30 mouse cellular contexts compared by ENCODE assay signal in the genomic region with DNA sequence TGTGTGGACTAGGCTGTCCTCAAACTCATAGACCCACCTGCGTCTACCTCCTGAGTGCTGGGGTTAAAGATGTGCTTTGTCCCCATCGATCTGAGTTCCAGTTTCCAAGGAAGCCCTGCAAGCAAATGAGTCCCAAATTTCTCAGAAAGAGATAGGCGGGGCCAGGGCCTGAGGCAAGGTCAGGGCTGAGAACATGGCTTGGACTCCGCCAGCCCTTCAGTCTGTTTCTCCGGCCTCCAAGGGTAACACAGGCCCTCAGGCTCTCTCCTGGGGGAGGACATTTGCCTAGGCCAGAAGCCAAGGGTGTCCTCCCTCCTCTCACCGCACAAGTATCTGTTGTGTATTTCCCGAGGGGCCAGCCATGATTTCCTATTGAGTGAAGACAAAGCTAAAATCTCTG. TPM values are rescaled to one million over a fixed set of nuclear protein-coding genes. Genes with fewer than 3 reads are reported as not detected.
DNase-seq lines count a peak whose midpoint lies in the region; ATAC-seq and TF ChIP-seq lines count a peak whose summit lies in the region.
"Had no signal": no experiment of that assay in that cellular context is flagged by ENCODE, and none has a peak within 500 bp of the region (broad histone marks: within the 10 kb centered on the region; RNA-seq: fewer than 3 reads in every experiment).

No protein-coding gene starts in this region.

- peak; percentile 38 for DNase-seq in gastrocnemius, adult 2 months
- DNase-seq in gastrocnemius, postnatal 25 days, result no peak
- no peak for DNase-seq in heart, postnatal 0 days (ENCODE audit: low spot score)
- DNase-seq in heart, postnatal 14 days, result no peak
- no peak for DNase-seq in CH12.LX (ENCODE audit: extremely low read depth)
- DNase-seq in embryonic facial prominence, embryonic 10.5 days (ENCODE audit: low spot score), result no peak
- DNase-seq in left cerebral cortex, adult 2 months (ENCODE audit: extremely low spot score in 1 of 2, low spot score in 2 of 2), result no peak
- no peak for DNase-seq in right cerebral cortex, postnatal 36 days (ENCODE audit: low spot score in 2 of 2)
- DNase-seq: adrenal gland, adult 8-10 months; cerebellum, adult 11-12 months; cerebellum, postnatal 10 days; gastrocnemius, postnatal 10 days; kidney, postnatal 4 days; lung, postnatal 36 days; right cerebral cortex, adult 18-20 months; thymus, postnatal 14 days had no signal

- TF ChIP-seq EP300 in heart, postnatal 0 days (IDR thresholded peaks at IDR 0.05; ENCODE audit: low read depth), result no peak
- TF ChIP-seq EP300 in CH12.LX (IDR thresholded peaks at IDR 0.05; ENCODE audit: low read length), result no peak

- 63% methylated on average over 7 of the region's 7 CpGs for WGBS in heart, postnatal 0 days
- WGBS in embryonic facial prominence, embryonic 10.5 days, result 83% methylated on average over 7 of the region's 7 CpGs

- intact Hi-C loops in gastrocnemius, adult 2 months (cut with DNase I), result no loop called here
- intact Hi-C loops in heart, postnatal 14 days (cut with DNase I), result loop anchor here (2.0 kb wide), 1 partner anchor 43 kb away; no protein-coding TSS in a partner anchor
- intact Hi-C loops in left cerebral cortex, adult 2 months (cut with DNase I), result no loop called here

- peaks cover 14% of the 10 kb centered on the region for H3K79me2 ChIP-seq in CH12.LX (replicated peaks; ENCODE audit: control insufficient read depth, extremely low read depth, insufficient read depth, poor library complexity, severe bottlenecking)

- TF ChIP-seq RAD21 in CH12.LX (IDR thresholded peaks at IDR 0.05; ENCODE audit: low read depth, low read length), result no peak

- H3K9ac ChIP-seq in heart, postnatal 0 days (replicated peaks; ENCODE audit: low read depth, low read length), result no peak overlapping the region
- peak overlapping the region; percentile 22; the same call in 1 of the 2 replicates for H3K9ac ChIP-seq in CH12.LX (ENCODE audit: insufficient read depth, low read depth)
- H3K9ac ChIP-seq: embryonic facial prominence, embryonic 13.5 days; liver, embryonic 15.5 days; lung, embryonic 15.5 days; midbrain, embryonic 15.5 days; neural tube, embryonic 12.5 days had no signal

- H3K27me3 ChIP-seq in heart, postnatal 0 days (ENCODE audit: control insufficient read depth, insufficient read depth, low read length), result no peaks in the 10 kb centered on the region
- H3K27me3 ChIP-seq in CH12.LX (replicated peaks), result peaks cover 1% of the 10 kb centered on the region
- no peaks in the 10 kb centered on the region for H3K27me3 ChIP-seq in embryonic facial prominence, embryonic 10.5 days (replicated peaks; ENCODE audit: low read depth, poor library complexity, severe bottlenecking)
- H3K27me3 ChIP-seq: embryonic facial prominence, embryonic 13.5 days; liver, embryonic 15.5 days; lung, embryonic 15.5 days; midbrain, embryonic 15.5 days; neural tube, embryonic 12.5 days had no signal

- H3K4me3 ChIP-seq in gastrocnemius, adult 2 months, result no peak overlapping the region
- no peak overlapping the region for H3K4me3 ChIP-seq in heart, postnatal 0 days (ENCODE audit: low read depth, low read length)
- H3K4me3 ChIP-seq in CH12.LX (replicated peaks in 1 of 3; ENCODE audit: low read depth in 2 of 3, low read length in 2 of 3, poor library complexity in 1 of 3), result peak overlapping the region in 2 of 3 experiments; percentile 15 to 30
- H3K4me3 ChIP-seq in embryonic facial prominence, embryonic 10.5 days, result 0 out of 2 replicates have a peak overlapping the region, but pooled peaks have one; percentile 16
- H3K4me3 ChIP-seq in left cerebral cortex, adult 2 months, result no peak overlapping the region
- H3K4me3 ChIP-seq: embryonic facial prominence, embryonic 13.5 days; heart, adult 2 months; hindbrain, embryonic 10.5 days; liver, embryonic 15.5 days; lung, embryonic 15.5 days; megakaryocyte, embryonic 14.5 days; midbrain, embryonic 15.5 days; neural tube, embryonic 12.5 days had no signal

- no peaks in the 10 kb centered on the region for H3K9me3 ChIP-seq in heart, postnatal 0 days (replicated peaks; ENCODE audit: control insufficient read depth, low read length)
- H3K9me3 ChIP-seq in CH12.LX (replicated peaks; ENCODE audit: low read length), result no peaks in the 10 kb centered on the region
- no peaks in the 10 kb centered on the region for H3K9me3 ChIP-seq in embryonic facial prominence, embryonic 10.5 days
- H3K9me3 ChIP-seq: embryonic facial prominence, embryonic 13.5 days; hindbrain, embryonic 10.5 days; liver, embryonic 15.5 days; lung, embryonic 15.5 days; midbrain, embryonic 15.5 days; neural tube, embryonic 12.5 days had no signal

- H3K4me1 ChIP-seq in heart, postnatal 0 days (ENCODE audit: control insufficient read depth, insufficient read depth), result peaks cover 24% of the 10 kb centered on the region
- H3K4me1 ChIP-seq in CH12.LX (ENCODE audit: control insufficient read depth in 1 of 2, insufficient read depth in 2 of 2), result peaks cover 8 to 41% of the 10 kb centered on the region in 2 experiments
- H3K4me1 ChIP-seq in embryonic facial prominence, embryonic 10.5 days, result peaks cover 62% of the 10 kb centered on the region

- no peaks in the 10 kb centered on the region for H3K36me3 ChIP-seq in heart, postnatal 0 days (replicated peaks; ENCODE audit: control insufficient read depth, insufficient read depth, low read length)
- peaks cover 5 to 7% of the 10 kb centered on the region in 2 experiments for H3K36me3 ChIP-seq in CH12.LX (replicated peaks in 1 of 2; ENCODE audit: control insufficient read depth in 1 of 2, insufficient read depth in 1 of 2, low read length in 1 of 2)
- H3K36me3 ChIP-seq in embryonic facial prominence, embryonic 10.5 days (replicated peaks), result no peaks in the 10 kb centered on the region
- H3K36me3 ChIP-seq: embryonic facial prominence, embryonic 13.5 days; hindbrain, embryonic 10.5 days; liver, embryonic 15.5 days; lung, embryonic 15.5 days; midbrain, embryonic 15.5 days; neural tube, embryonic 12.5 days had no signal

- dilution Hi-C loops in CH12.LX (cut with MboI; ENCODE audit: extremely low pct_ligation_motif_present, extremely low pct_unique_long_range_greater_than_20kb, low sequenced_read_pairs), result no loop called here

- no peak for TF ChIP-seq POLR2A in CH12.LX (IDR thresholded peaks at IDR 0.05; ENCODE audit: low read depth, low read length)

- no peak for ATAC-seq in heart, postnatal 0 days (ENCODE audit: insufficient read depth, low read depth)
- ATAC-seq: activated CD4-positive, CD25-positive, alpha-beta regulatory T cell, adult 4 months; forebrain, embryonic 14.5 days; intestine, postnatal 0 days; midbrain, embryonic 15.5 days had no signal

- in situ Hi-C loops in CH12.LX (cut with MboI; ENCODE audit: low pct_ligation_motif_present, low pct_unique_long_range_greater_than_20kb, low sequenced_read_pairs), result loop anchor here (5.0 to 10.0 kb wide), 3 partner anchors 57 to 257 kb away; a partner anchor contains a TSS

- TF ChIP-seq CTCF in gastrocnemius, adult 2 months (IDR thresholded peaks at IDR 0.05), result no peak
- no peak for TF ChIP-seq CTCF in heart, postnatal 0 days (IDR thresholded peaks at IDR 0.05; ENCODE audit: low read depth)
- no peak for TF ChIP-seq CTCF in CH12.LX (conservative IDR thresholded peaks at IDR 0.05 in 1 of 2, IDR thresholded peaks at IDR 0.05 in 1 of 2; ENCODE audit: low read depth in 2 of 2, low read length in 2 of 2)
- TF ChIP-seq CTCF in left cerebral cortex, adult 2 months (IDR thresholded peaks at IDR 0.05), result no peak

- no peak overlapping the region for H3K4me2 ChIP-seq in heart, postnatal 0 days (ENCODE audit: low read depth, low read length)
- peak overlapping the region; percentile 17 for H3K4me2 ChIP-seq in CH12.LX (ENCODE audit: insufficient read depth, low read depth, poor library complexity, severe bottlenecking)
- H3K4me2 ChIP-seq: embryonic facial prominence, embryonic 13.5 days; liver, embryonic 15.5 days; lung, embryonic 15.5 days; midbrain, embryonic 15.5 days; neural tube, embryonic 12.5 days had no signal

- no peak overlapping the region for H3K27ac ChIP-seq in gastrocnemius, adult 2 months
- H3K27ac ChIP-seq in heart, postnatal 0 days (ENCODE audit: low read depth), result peak overlapping the region; percentile 77; the same call in 1 of the 2 replicates
- H3K27ac ChIP-seq in CH12.LX (ENCODE audit: insufficient read depth, low read depth), result peak overlapping the region; percentile 18; the same call in 1 of the 2 replicates
- H3K27ac ChIP-seq in embryonic facial prominence, embryonic 10.5 days (replicated peaks), result peak overlapping the region; percentile 91
- H3K27ac ChIP-seq in left cerebral cortex, adult 2 months, result no peak overlapping the region
- H3K27ac ChIP-seq: embryonic facial prominence, embryonic 13.5 days; liver, embryonic 15.5 days; lung, embryonic 15.5 days; midbrain, embryonic 15.5 days; neural tube, embryonic 12.5 days; stomach, postnatal 0 days had no signal

RNA-seq across cellular contexts. Expression of a gene that starts 3.3 kb away (rescaled TPM):
- total RNA-seq in gastrocnemius, adult 2 months (2021), result under 1 TPM; 0.95 to 0.99 TPM
- 1 to 10 TPM in 1 of 2 experiments, under 1 TPM in 1; 0.94 to 1.0 TPM for total RNA-seq in gastrocnemius, postnatal 25 days (2021)
- 1.8 and 8.7 TPM in 2 replicates for total RNA-seq in heart, postnatal 0 days (2014; rRNA removed; ENCODE audit: low replicate concordance)
- polyA plus RNA-seq in heart, postnatal 0 days (2015; fragmentation: Nextera tagmentation; extraction: Ambion mirVana), result 3.3 TPM in 2 replicates
- 1 to 10 TPM; 1.3 to 1.7 TPM for total RNA-seq in heart, postnatal 14 days (2021)
- total RNA-seq in CH12.LX (2012; rRNA removed) (8.7 and 8.9 TPM in 2 replicates), CH12.LX (2014; rRNA removed) (6.0 and 7.5 TPM in 2 replicates)
- polyA plus RNA-seq in CH12.LX (2012; ENCODE audit: insufficient read length, low read depth), result 12.5 TPM in 2 replicates
- polyA plus RNA-seq in embryonic facial prominence, embryonic 10.5 days (2016; fragmentation: Nextera tagmentation; extraction: Ambion mirVana), result 9.0 and 9.9 TPM in 2 replicates
- total RNA-seq in left cerebral cortex, adult 2 months (2021), result 10 to 100 TPM; 11.9 to 18.0 TPM

RNA-seq across cellular contexts. Expression of a gene that starts 9.9 kb away (rescaled TPM):
- total RNA-seq in gastrocnemius, adult 2 months (2021), result not detected
- not detected for total RNA-seq in gastrocnemius, postnatal 25 days (2021)
- total RNA-seq in heart, postnatal 0 days (2014; rRNA removed; ENCODE audit: low replicate concordance), result 0.99 and 3.8 TPM in 2 replicates
- polyA plus RNA-seq in heart, postnatal 0 days (2015; fragmentation: Nextera tagmentation; extraction: Ambion mirVana), result 0.11 and 0.15 TPM in 2 replicates
- total RNA-seq in heart, postnatal 14 days (2021), result 1 to 10 TPM in 1 of 2 experiments, not detected in 1; 5.1 TPM
- total RNA-seq in CH12.LX (2012; rRNA removed) (0.46 and 0.51 TPM in 2 replicates), CH12.LX (2014; rRNA removed) (not detected in 2 replicates)
- polyA plus RNA-seq in CH12.LX (2012; ENCODE audit: insufficient read length, low read depth), result 0.68 and 0.71 TPM in 2 replicates
- 0.28 and 0.34 TPM in 2 replicates for polyA plus RNA-seq in embryonic facial prominence, embryonic 10.5 days (2016; fragmentation: Nextera tagmentation; extraction: Ambion mirVana)
- not detected for total RNA-seq in left cerebral cortex, adult 2 months (2021)
- total RNA-seq: gastrocnemius, postnatal 10 days; heart, adult 2 months; left cerebral cortex, postnatal 25 days; MEL had no signal
- polyA plus RNA-seq: forebrain, embryonic 14.5 days; hindbrain, embryonic 10.5 days had no signal

RNA-seq across cellular contexts. Expression of a gene that starts 19.5 kb away (rescaled TPM):
- total RNA-seq in gastrocnemius, adult 2 months (2021), result 1 to 10 TPM; 5.8 to 7.7 TPM
- total RNA-seq in gastrocnemius, postnatal 25 days (2021), result 10 to 100 TPM in 1 of 2 experiments, 1 to 10 TPM in 1; 8.7 to 11.2 TPM
- total RNA-seq in heart, postnatal 0 days (2014; rRNA removed; ENCODE audit: low replicate concordance), result 24.5 and 28.0 TPM in 2 replicates
- 49.8 and 53.7 TPM in 2 replicates for polyA plus RNA-seq in heart, postnatal 0 days (2015; fragmentation: Nextera tagmentation; extraction: Ambion mirVana)
- total RNA-seq in heart, postnatal 14 days (2021), result 10 to 100 TPM; 15.2 to 17.3 TPM
- total RNA-seq in CH12.LX (2012; rRNA removed), result 151 and 154 TPM in 2 replicates
- 59.8 and 65.3 TPM in 2 replicates for total RNA-seq in CH12.LX (2014; rRNA removed)
- polyA plus RNA-seq in CH12.LX (2012; ENCODE audit: insufficient read length, low read depth), result 175 and 190 TPM in 2 replicates
- 90.9 and 92.2 TPM in 2 replicates for polyA plus RNA-seq in embryonic facial prominence, embryonic 10.5 days (2016; fragmentation: Nextera tagmentation; extraction: Ambion mirVana)
- total RNA-seq in left cerebral cortex, adult 2 months (2021), result 10 to 100 TPM; 57.6 to 67.2 TPM

RNA-seq across cellular contexts. Expression of a gene that starts 31.8 kb away (rescaled TPM):
- total RNA-seq in gastrocnemius, adult 2 months (2021), result not detected
- total RNA-seq in gastrocnemius, postnatal 25 days (2021), result not detected
- not detected in 2 replicates for total RNA-seq in heart, postnatal 0 days (2014; rRNA removed; ENCODE audit: low replicate concordance)
- 0.18 and 0.26 TPM in 2 replicates for polyA plus RNA-seq in heart, postnatal 0 days (2015; fragmentation: Nextera tagmentation; extraction: Ambion mirVana)
- under 1 TPM in 1 of 2 experiments, not detected in 1; 0.29 TPM for total RNA-seq in heart, postnatal 14 days (2021)
- not detected in 2 replicates for total RNA-seq in CH12.LX (2012; rRNA removed)
- total RNA-seq in CH12.LX (2014; rRNA removed), result not detected in 2 replicates
- not detected in 2 replicates for polyA plus RNA-seq in CH12.LX (2012; ENCODE audit: insufficient read length, low read depth)
- polyA plus RNA-seq in embryonic facial prominence, embryonic 10.5 days (2016; fragmentation: Nextera tagmentation; extraction: Ambion mirVana), result 0.15 TPM in 1 of 2 replicates, not detected in the other
- total RNA-seq in left cerebral cortex, adult 2 months (2021), result under 1 TPM in 1 of 2 experiments, not detected in 1; 0.16 TPM
- total RNA-seq: adrenal gland, adult 8-10 months; gastrocnemius, postnatal 10 days; left cerebral cortex, postnatal 25 days; MEL had no signal
- polyA plus RNA-seq: activated CD4-positive, CD25-positive, alpha-beta regulatory T cell, adult 4 months; forebrain, embryonic 14.5 days; lung, embryonic 15.5 days; midbrain, embryonic 15.5 days; neural tube, embryonic 12.5 days had no signal

RNA-seq across cellular contexts. Expression of a gene that starts 42.0 kb away (rescaled TPM):
- 10 to 100 TPM; 38.4 to 40.9 TPM for total RNA-seq in gastrocnemius, adult 2 months (2021)
- 10 to 100 TPM; 36.9 to 41.2 TPM for total RNA-seq in gastrocnemius, postnatal 25 days (2021)
- total RNA-seq in heart, postnatal 0 days (2014; rRNA removed; ENCODE audit: low replicate concordance), result 433 and 473 TPM in 2 replicates
- 496 and 503 TPM in 2 replicates for polyA plus RNA-seq in heart, postnatal 0 days (2015; fragmentation: Nextera tagmentation; extraction: Ambion mirVana)
- total RNA-seq in heart, postnatal 14 days (2021), result 100 to 1,000 TPM; 159 to 196 TPM
- total RNA-seq in CH12.LX (2012; rRNA removed) (294 and 358 TPM in 2 replicates), CH12.LX (2014; rRNA removed) (439 and 448 TPM in 2 replicates)
- polyA plus RNA-seq in CH12.LX (2012; ENCODE audit: insufficient read length, low read depth), result 432 and 479 TPM in 2 replicates
- 592 and 614 TPM in 2 replicates for polyA plus RNA-seq in embryonic facial prominence, embryonic 10.5 days (2016; fragmentation: Nextera tagmentation; extraction: Ambion mirVana)
- 100 to 1,000 TPM; 158 to 161 TPM for total RNA-seq in left cerebral cortex, adult 2 months (2021)

Comparison
In these comparisons a context has a peak if more than half of its experiments do, and no peak if none do; other contexts are left out.
1. H3K27ac ChIP-seq: peak in heart, postnatal 0 days (single experiment), CH12.LX (single experiment) and embryonic facial prominence, embryonic 10.5 days (single experiment); none in gastrocnemius, adult 2 months (single experiment) and left cerebral cortex, adult 2 months (single experiment).
2. H3K4me3 ChIP-seq: peak in CH12.LX (2 of 3) and embryonic facial prominence, embryonic 10.5 days (single experiment); none in gastrocnemius, adult 2 months (single experiment), heart, postnatal 0 days (single experiment) and left cerebral cortex, adult 2 months (single experiment).